Comparison of ENCODE assay signal across 23 mouse cellular contexts in the genomic region with DNA sequence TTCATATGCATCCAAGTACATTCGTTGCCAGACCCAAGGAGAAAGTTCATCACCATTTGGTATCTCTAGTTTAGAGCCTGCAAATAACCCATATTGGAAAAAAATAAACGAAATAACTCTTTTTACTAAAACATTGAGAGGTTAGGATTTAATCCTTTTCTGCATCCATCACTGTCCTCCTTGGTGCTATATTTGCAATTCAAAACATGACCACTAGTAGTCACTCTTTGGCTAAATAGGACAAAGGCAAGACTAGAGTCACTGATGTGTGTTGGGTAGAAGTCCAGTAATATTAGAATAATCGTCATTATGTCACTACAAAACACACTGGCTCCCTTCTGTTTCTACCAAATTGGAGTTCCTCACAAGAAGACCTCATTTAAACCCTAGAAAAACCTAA.
DNase-seq lines count a peak whose midpoint lies in the region; ATAC-seq and TF ChIP-seq lines count a peak whose summit lies in the region.
"Had no signal": no experiment of that assay in that cellular context is flagged by ENCODE, and none has a peak within 500 bp of the region (broad histone marks: within the 10 kb centered on the region; RNA-seq: fewer than 3 reads in every experiment).

No protein-coding gene starts in this region.

- H3K4me2 ChIP-seq in intestine, postnatal 0 days (replicated peaks; ENCODE audit: low read depth): no peak overlapping the region
- no peak overlapping the region for H3K4me2 ChIP-seq in intestine, embryonic 15.5 days (replicated peaks)
- no peak overlapping the region for H3K4me2 ChIP-seq in midbrain, embryonic 11.5 days
- H3K4me2 ChIP-seq in midbrain, embryonic 16.5 days (ENCODE audit: low read length): no peak overlapping the region
- no peak overlapping the region for H3K4me2 ChIP-seq in stomach, postnatal 0 days (replicated peaks; ENCODE audit: low read depth)
- H3K4me2 ChIP-seq: forebrain, embryonic 13.5 days; heart, embryonic 13.5 days; limb, embryonic 15.5 days; lung, embryonic 15.5 days had no signal

- no peaks in the 10 kb centered on the region for H3K79me2 ChIP-seq in MEL (ENCODE audit: control insufficient read depth, insufficient read depth, low read length, poor library complexity)

- ATAC-seq in intestine, postnatal 0 days: no peak
- ATAC-seq in intestine, embryonic 15.5 days: no peak
- ATAC-seq in midbrain, embryonic 11.5 days (ENCODE audit: low FRiP score): no peak
- ATAC-seq in midbrain, embryonic 16.5 days: no peak
- no peak for ATAC-seq in stomach, postnatal 0 days (ENCODE audit: low FRiP score, low TSS enrichment)
- ATAC-seq: forebrain, embryonic 13.5 days had no signal

- TF ChIP-seq CTCF in intestine, postnatal 0 days (IDR thresholded peaks at IDR 0.05; ENCODE audit: low read depth): peak; percentile 42
- peak in 2 of 3 experiments; percentile 15 to 24; a peak in 2 of 6 replicates for TF ChIP-seq CTCF in MEL (IDR thresholded peaks at IDR 0.05 in 2 of 3, conservative IDR thresholded peaks at IDR 0.05 in 1 of 3; ENCODE audit: control insufficient read depth in 1 of 3, insufficient read depth in 1 of 3, low read depth in 2 of 3, low read length in 3 of 3, poor library complexity in 1 of 3, severe bottlenecking in 1 of 3)
- peak; percentile 37 for TF ChIP-seq CTCF in stomach, postnatal 0 days (IDR thresholded peaks at IDR 0.05; ENCODE audit: low read depth)

- TF ChIP-seq POLR2A in MEL (IDR thresholded peaks at IDR 0.05; ENCODE audit: control insufficient read depth in 1 of 2, insufficient read depth in 1 of 2, low read depth in 1 of 2, low read length in 2 of 2, poor library complexity in 1 of 2): no peak

- no peaks in the 10 kb centered on the region for H3K9me3 ChIP-seq in intestine, postnatal 0 days (ENCODE audit: control insufficient read depth)
- H3K9me3 ChIP-seq in intestine, embryonic 15.5 days: no peaks in the 10 kb centered on the region
- no peaks in the 10 kb centered on the region for H3K9me3 ChIP-seq in midbrain, embryonic 11.5 days (ENCODE audit: control insufficient read depth, low read length)
- H3K9me3 ChIP-seq in midbrain, embryonic 16.5 days (replicated peaks; ENCODE audit: control insufficient read depth, low read length, poor library complexity, severe bottlenecking): 0 out of 2 replicates have a peak, but pooled peaks cover 3% of the 10 kb centered on the region
- no peaks in the 10 kb centered on the region for H3K9me3 ChIP-seq in MEL (replicated peaks; ENCODE audit: insufficient read depth, low read length)
- H3K9me3 ChIP-seq in stomach, postnatal 0 days (ENCODE audit: control insufficient read depth, low read length): no peaks in the 10 kb centered on the region
- H3K9me3 ChIP-seq: forebrain, embryonic 13.5 days; heart, embryonic 13.5 days; limb, embryonic 15.5 days; lung, embryonic 15.5 days had no signal

- no peaks in the 10 kb centered on the region for H3K4me1 ChIP-seq in intestine, postnatal 0 days (replicated peaks; ENCODE audit: control insufficient read depth, insufficient read depth, low read length)
- H3K4me1 ChIP-seq in intestine, embryonic 15.5 days (replicated peaks): no peaks in the 10 kb centered on the region
- no peaks in the 10 kb centered on the region; the same call in 1 of the 2 replicates for H3K4me1 ChIP-seq in midbrain, embryonic 11.5 days (ENCODE audit: control insufficient read depth, insufficient read depth, low read length)
- no peaks in the 10 kb centered on the region for H3K4me1 ChIP-seq in midbrain, embryonic 16.5 days (ENCODE audit: control insufficient read depth, insufficient read depth, low read length)
- no peaks in the 10 kb centered on the region for H3K4me1 ChIP-seq in MEL (ENCODE audit: control insufficient read depth in 1 of 2, insufficient read depth in 2 of 2, low read length in 2 of 2)
- H3K4me1 ChIP-seq in stomach, postnatal 0 days (replicated peaks; ENCODE audit: control insufficient read depth, insufficient read depth): no peaks in the 10 kb centered on the region
- H3K4me1 ChIP-seq: heart, embryonic 13.5 days; limb, embryonic 15.5 days; lung, embryonic 15.5 days had no signal

- H3K4me3 ChIP-seq in intestine, postnatal 0 days (ENCODE audit: low read depth, low read length): no peak overlapping the region
- no peak overlapping the region for H3K4me3 ChIP-seq in intestine, embryonic 15.5 days (replicated peaks)
- no peak overlapping the region for H3K4me3 ChIP-seq in midbrain, embryonic 11.5 days (ENCODE audit: low read depth, low read length)
- H3K4me3 ChIP-seq in midbrain, embryonic 16.5 days (ENCODE audit: low read depth, low read length): no peak overlapping the region
- H3K4me3 ChIP-seq in MEL (ENCODE audit: control insufficient read depth in 1 of 2, insufficient read depth in 1 of 2, low read depth in 2 of 2, low read length in 2 of 2): no peak overlapping the region
- H3K4me3 ChIP-seq in stomach, postnatal 0 days (ENCODE audit: low read depth, low read length): no peak overlapping the region
- H3K4me3 ChIP-seq: forebrain, embryonic 13.5 days; heart, embryonic 13.5 days; left cerebral cortex, adult 2 months; limb, embryonic 15.5 days; lung, embryonic 15.5 days had no signal

- TF ChIP-seq EP300 in MEL (IDR thresholded peaks at IDR 0.05; ENCODE audit: low read depth in 1 of 2, low read length in 2 of 2): no peak
- TF ChIP-seq EP300 in stomach, postnatal 0 days (optimal IDR thresholded peaks at IDR 0.05): no peak

- no peaks in the 10 kb centered on the region for H3K27me3 ChIP-seq in intestine, postnatal 0 days (replicated peaks; ENCODE audit: control insufficient read depth, insufficient read depth, low read length)
- no peaks in the 10 kb centered on the region for H3K27me3 ChIP-seq in intestine, embryonic 15.5 days (replicated peaks)
- no peaks in the 10 kb centered on the region for H3K27me3 ChIP-seq in midbrain, embryonic 11.5 days (ENCODE audit: control insufficient read depth, insufficient read depth, low read length)
- H3K27me3 ChIP-seq in midbrain, embryonic 16.5 days (ENCODE audit: control insufficient read depth, insufficient read depth, low read depth, low read length): no peaks in the 10 kb centered on the region
- H3K27me3 ChIP-seq in MEL (ENCODE audit: control insufficient read depth in 1 of 2, insufficient read depth in 2 of 2, low read length in 2 of 2): no peaks in the 10 kb centered on the region
- no peaks in the 10 kb centered on the region for H3K27me3 ChIP-seq in stomach, postnatal 0 days (ENCODE audit: control insufficient read depth, insufficient read depth, low read length)
- H3K27me3 ChIP-seq: forebrain, embryonic 13.5 days; heart, embryonic 13.5 days; limb, embryonic 15.5 days; lung, embryonic 15.5 days had no signal

- H3K36me3 ChIP-seq in intestine, postnatal 0 days (ENCODE audit: control insufficient read depth, insufficient read depth): no peaks in the 10 kb centered on the region
- no peaks in the 10 kb centered on the region for H3K36me3 ChIP-seq in intestine, embryonic 15.5 days
- H3K36me3 ChIP-seq in midbrain, embryonic 11.5 days (ENCODE audit: control insufficient read depth, insufficient read depth, low read length): no peaks in the 10 kb centered on the region
- H3K36me3 ChIP-seq in midbrain, embryonic 16.5 days (ENCODE audit: control insufficient read depth, insufficient read depth, low read length): no peaks in the 10 kb centered on the region
- H3K36me3 ChIP-seq in MEL (ENCODE audit: control insufficient read depth in 1 of 2, insufficient read depth in 2 of 2, low read length in 2 of 2): no peaks in the 10 kb centered on the region
- no peaks in the 10 kb centered on the region for H3K36me3 ChIP-seq in stomach, postnatal 0 days (ENCODE audit: control insufficient read depth, insufficient read depth, low read length)
- H3K36me3 ChIP-seq: heart, embryonic 13.5 days; limb, embryonic 15.5 days; lung, embryonic 15.5 days had no signal

- WGBS in intestine, postnatal 0 days: 88% methylated on average over 3 of the region's 3 CpGs
- 87% methylated on average over 3 of the region's 3 CpGs for WGBS in intestine, embryonic 15.5 days
- 82% methylated on average over 3 of the region's 3 CpGs for WGBS in midbrain, embryonic 11.5 days
- WGBS in midbrain, embryonic 16.5 days: 92% methylated on average over 3 of the region's 3 CpGs
- 85% methylated on average over 3 of the region's 3 CpGs for WGBS in stomach, postnatal 0 days

- H3K9ac ChIP-seq in intestine, postnatal 0 days (ENCODE audit: low read depth, low read length): no peak overlapping the region
- H3K9ac ChIP-seq in intestine, embryonic 15.5 days: no peak overlapping the region
- no peak overlapping the region for H3K9ac ChIP-seq in midbrain, embryonic 11.5 days (ENCODE audit: low read length)
- no peak overlapping the region for H3K9ac ChIP-seq in midbrain, embryonic 16.5 days (ENCODE audit: low read depth, low read length)
- no peak overlapping the region for H3K9ac ChIP-seq in MEL (ENCODE audit: control insufficient read depth, low read depth, low read length, poor library complexity, severe bottlenecking)
- H3K9ac ChIP-seq in stomach, postnatal 0 days (ENCODE audit: low read length): no peak overlapping the region
- H3K9ac ChIP-seq: forebrain, embryonic 13.5 days; heart, embryonic 13.5 days; limb, embryonic 15.5 days; lung, embryonic 15.5 days had no signal

- no peak; the same call in 1 of the 2 replicates for TF ChIP-seq RAD21 in MEL (IDR thresholded peaks at IDR 0.05; ENCODE audit: low read depth, low read length)

- H3K27ac ChIP-seq in intestine, postnatal 0 days (ENCODE audit: low read depth, low read length): no peak overlapping the region
- H3K27ac ChIP-seq in intestine, embryonic 15.5 days: no peak overlapping the region
- no peak overlapping the region for H3K27ac ChIP-seq in midbrain, embryonic 11.5 days (ENCODE audit: low read depth, low read length)
- H3K27ac ChIP-seq in midbrain, embryonic 16.5 days (ENCODE audit: low read length): no peak overlapping the region
- H3K27ac ChIP-seq in MEL (ENCODE audit: control insufficient read depth, low read depth, low read length): no peak overlapping the region
- H3K27ac ChIP-seq in stomach, postnatal 0 days (replicated peaks): no peak overlapping the region
- H3K27ac ChIP-seq: forebrain, embryonic 13.5 days; heart, embryonic 13.5 days; left cerebral cortex, adult 2 months; limb, embryonic 15.5 days; lung, embryonic 15.5 days had no signal

- DNase-seq in midbrain, embryonic 11.5 days (ENCODE audit: low spot score, missing footprints): peak; percentile 19
- peak; percentile 4 for DNase-seq in MEL (ENCODE audit: low read depth, low spot score)
- no peak for DNase-seq in stomach, postnatal 0 days (ENCODE audit: low spot score)
- no peak for DNase-seq in kidney, adult 8-10 months
- no peak for DNase-seq in Muller cell, postnatal 12 days (ENCODE audit: inconsistent ontology term)
- DNase-seq: adrenal gland, postnatal 25 days; cerebellum, adult 9-10 months; gastrocnemius, postnatal 14 days; heart, postnatal 14 days; kidney, adult 9 months; kidney, postnatal 36 days; left cerebral cortex, postnatal 4 days; lung, postnatal 4 days; thymus, adult 2 months; thymus, postnatal 4 days had no signal

TF ChIP-seq in MEL, 35 proteins besides CTCF, POLR2A, EP300 and RAD21 (continues in another document):
- no peak for TF ChIP-seq GABPA (IDR thresholded peaks at IDR 0.05; ENCODE audit: low read depth, low read length)
- no peak for TF ChIP-seq JUND (IDR thresholded peaks at IDR 0.05; ENCODE audit: low read depth, low read length)
- TF ChIP-seq KAT2A (conservative IDR thresholded peaks at IDR 0.05; ENCODE audit: low read depth, low read length): no peak
- no peak for TF ChIP-seq RCOR1 (IDR thresholded peaks at IDR 0.05; ENCODE audit: low read depth, low read length)

Comparison
In these comparisons a context has a peak if more than half of its experiments do, and no peak if none do; other contexts are left out.
1. DNase-seq: peak in midbrain, embryonic 11.5 days (single experiment) and MEL (single experiment); none in stomach, postnatal 0 days (single experiment), kidney, adult 8-10 months (0 of 2) and Muller cell, postnatal 12 days (single experiment).
2. Peak in every context shown above with its lines, with median percentiles within 50 percentile points of each other: CTCF ChIP-seq.